Mouse (Mus musculus) thymus, postnatal 14 days (tissue): ENCODE data around the gene 4931428L18Rik.

Experiments used
- DNase-seq: peaks from one replicate; pipeline ENCODE4 v3.0.0; 2021

The 4931428L18Rik gene

GRCm38 (mm10) chr1:31150546-31150945, 71.9 kb downstream of the 4931428L18Rik start:
- DNase-seq, result no peak

GRCm38 (mm10) chr1:31149671-31150070, 72.8 kb downstream of the 4931428L18Rik start:
- DNase-seq, result no peak

GRCm38 (mm10) chr1:31143571-31143970, 78.9 kb downstream of the 4931428L18Rik start:
- DNase-seq, result no peak

- no peak for DNase-seq
These were observed 80.0 kb downstream of the 4931428L18Rik start for GRCm38 (mm10) chr1:31142288-31143094.

- no peak for DNase-seq
These were observed 84.1 kb downstream of the 4931428L18Rik start for GRCm38 (mm10) chr1:31138387-31138786.

- DNase-seq, result no peak
These were observed 109.0 kb downstream of the 4931428L18Rik start for GRCm38 (mm10) chr1:31113466-31113865.

GRCm38 (mm10) chr1:31107961-31108360, 114.5 kb downstream of the 4931428L18Rik start:
- no peak for DNase-seq

GRCm38 (mm10) chr1:31102863-31103657, 119.4 kb downstream of the 4931428L18Rik start:
- DNase-seq, result no peak

GRCm38 (mm10) chr1:31102280-31102679, 120.2 kb downstream of the 4931428L18Rik start:
- no peak for DNase-seq

GRCm38 (mm10) chr1:31097208-31097607, 125.3 kb downstream of the 4931428L18Rik start:
- no peak for DNase-seq

- DNase-seq, result no peak
These were observed 126.1 kb downstream of the 4931428L18Rik start for GRCm38 (mm10) chr1:31096466-31096793.

- DNase-seq, result no peak
These were observed 126.6 kb downstream of the 4931428L18Rik start for GRCm38 (mm10) chr1:31095706-31096465.

GRCm38 (mm10) chr1:31094792-31095191, 127.7 kb downstream of the 4931428L18Rik start:
- no peak for DNase-seq

GRCm38 (mm10) chr1:31093939-31094338, 128.5 kb downstream of the 4931428L18Rik start:
- no peak for DNase-seq

- no peak for DNase-seq
These were observed 133.8 kb downstream of the 4931428L18Rik start for GRCm38 (mm10) chr1:31088686-31089085.

- no peak for DNase-seq
These were observed 149.7 kb downstream of the 4931428L18Rik start for GRCm38 (mm10) chr1:31072523-31073370.

GRCm38 (mm10) chr1:31071209-31071608, 151.3 kb downstream of the 4931428L18Rik start:
- no peak for DNase-seq

- no peak for DNase-seq
These were observed 157.4 kb downstream of the 4931428L18Rik start for GRCm38 (mm10) chr1:31064817-31065740.

GRCm38 (mm10) chr1:31059806-31060205, 162.7 kb downstream of the 4931428L18Rik start:
- DNase-seq, result no peak

- DNase-seq, result no peak
These were observed 163.6 kb downstream of the 4931428L18Rik start for GRCm38 (mm10) chr1:31058861-31059351.

GRCm38 (mm10) chr1:31058196-31058595, 164.3 kb downstream of the 4931428L18Rik start:
- DNase-seq, result no peak
